Mouse (Mus musculus): ENCODE results near the gene Spon1.

The Spon1 gene

DNA sequence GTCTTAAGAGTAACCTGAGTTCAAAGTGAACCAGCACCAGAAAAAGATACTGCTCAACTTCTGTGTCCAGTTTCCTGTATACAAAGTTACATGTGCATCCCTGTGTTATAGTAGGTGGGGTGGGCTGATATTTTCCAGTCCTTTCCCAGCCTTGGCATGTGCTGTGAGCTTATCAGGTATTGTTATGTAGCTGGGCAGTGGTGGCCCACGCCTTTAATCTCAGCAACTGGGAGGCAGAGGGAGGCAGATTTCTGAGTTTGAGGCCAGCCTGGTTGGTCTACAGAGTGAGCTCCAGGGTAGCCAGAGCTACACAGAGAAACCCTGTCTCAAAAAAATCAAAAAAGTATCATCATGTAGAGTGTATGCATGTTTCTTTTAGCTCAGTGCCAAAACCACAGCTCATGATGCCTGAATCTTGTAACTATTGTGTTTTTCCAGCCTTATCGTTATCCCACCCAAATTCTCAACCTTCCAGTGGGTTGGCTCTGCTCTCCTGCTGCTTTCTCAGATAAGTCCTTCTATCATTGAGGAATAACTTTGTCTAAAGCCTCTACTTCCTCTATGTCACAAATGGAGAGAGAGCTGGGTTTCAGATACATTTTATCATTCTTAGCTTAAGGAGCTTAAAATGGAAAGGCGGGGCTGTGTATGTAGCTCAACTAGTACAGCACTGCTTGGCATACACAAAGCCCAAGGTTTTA is 137.5 kb downstream of the Spon1 start:
- DNase-seq (ENCODE audit: low spot score in 2 of 2): no peak

- no peak for DNase-seq (ENCODE audit: low spot score in 2 of 2)
Measured at GRCm38 (mm10) chr7:113903939-113904338, 138.1 kb downstream of the Spon1 start.

GRCm38 (mm10) chr7:113904348-113904895 is 138.6 kb downstream of the Spon1 start:
- DNase-seq (ENCODE audit: low spot score in 2 of 2): no peak

DNA sequence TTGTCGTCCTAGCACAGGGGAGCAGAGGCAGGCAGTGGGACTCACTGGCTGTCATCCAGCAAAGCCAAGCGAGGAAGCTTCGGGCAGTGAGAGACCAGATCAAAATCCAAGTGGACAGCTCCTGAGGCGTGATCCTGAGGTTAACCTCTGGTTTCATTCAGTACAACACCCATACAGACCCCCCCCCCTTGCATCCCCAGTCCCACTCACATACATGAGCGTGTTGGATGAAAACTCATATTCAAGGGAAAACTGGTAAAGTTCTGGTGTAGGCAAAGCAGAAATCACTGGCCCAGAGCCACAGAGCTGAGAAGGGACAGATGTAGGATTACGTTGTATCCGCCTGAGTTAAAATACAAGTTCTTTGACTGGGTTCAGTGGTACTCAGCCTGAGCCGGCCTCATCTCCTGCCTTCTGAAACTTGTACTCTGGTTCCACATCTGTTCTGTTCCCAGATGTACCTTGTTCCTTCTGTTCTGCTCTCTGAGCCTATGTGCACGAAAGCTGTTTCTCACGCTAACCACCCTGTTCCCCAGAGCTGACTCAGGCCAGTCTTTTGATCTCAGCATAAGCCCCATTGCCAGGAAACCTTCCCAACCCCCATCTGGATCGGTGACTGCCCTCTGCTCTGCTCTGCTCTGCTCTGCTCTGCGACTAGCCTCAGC is 143.5 kb downstream of the Spon1 start:
- DNase-seq (ENCODE audit: low spot score in 2 of 2): peak in 1 of 2 experiments; percentile 33

GRCm38 (mm10) chr7:113910856-113911255 is 145.1 kb downstream of the Spon1 start:
- no peak for DNase-seq (ENCODE audit: low spot score in 2 of 2)

DNA sequence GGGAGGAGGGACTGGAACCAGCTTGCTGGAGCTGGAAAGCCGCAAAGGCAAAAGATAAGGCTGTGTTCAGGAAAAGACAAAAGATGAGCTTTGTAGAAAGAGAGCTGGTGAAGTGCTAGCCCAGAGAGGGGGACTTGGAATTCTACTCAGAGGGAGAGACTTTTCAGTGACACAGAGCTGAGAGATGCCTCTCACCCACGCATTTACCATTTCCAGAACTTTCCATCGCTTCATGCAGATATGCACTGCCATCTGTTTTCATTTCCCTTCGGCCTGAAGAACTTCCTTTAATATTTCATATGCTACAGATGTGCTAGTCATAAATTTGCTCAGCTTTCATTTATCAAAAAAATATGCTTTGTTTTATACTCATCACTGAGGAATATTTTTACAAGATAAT is 150.1 kb downstream of the Spon1 start:
- peak; percentile 12 to 14 for DNase-seq (ENCODE audit: low spot score in 2 of 2)

GRCm38 (mm10) chr7:113918916-113919315 is 153.1 kb downstream of the Spon1 start:
- DNase-seq (ENCODE audit: low spot score in 2 of 2): no peak

- DNase-seq (ENCODE audit: low spot score in 2 of 2): no peak
Measured at GRCm38 (mm10) chr7:113919505-113919904, 153.7 kb downstream of the Spon1 start.

- peak; percentile 14 to 42 for DNase-seq (ENCODE audit: low spot score in 2 of 2)
Measured at GRCm38 (mm10) chr7:113920056-113920455, 154.3 kb downstream of the Spon1 start.

DNA sequence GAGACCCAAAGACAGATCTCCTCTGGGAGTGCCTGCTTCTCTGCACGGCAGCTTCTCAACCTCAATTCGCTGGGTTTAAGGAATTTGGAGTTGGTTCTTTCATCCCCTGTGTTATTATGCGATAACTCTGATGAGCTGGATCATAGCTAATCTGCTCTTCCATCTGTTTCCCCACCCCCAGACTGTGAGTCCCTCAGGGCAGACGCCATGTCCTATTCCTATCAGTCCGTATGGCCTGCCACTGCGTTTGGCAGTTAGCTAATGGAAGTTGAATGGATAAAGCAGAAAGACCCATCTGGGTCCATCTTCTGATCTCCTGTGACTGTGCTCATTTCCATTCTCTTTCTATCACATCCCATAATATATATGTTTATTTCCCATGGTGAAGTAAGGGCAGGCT is 158.8 kb downstream of the Spon1 start:
- no peak for DNase-seq (ENCODE audit: low spot score in 2 of 2)

DNA sequence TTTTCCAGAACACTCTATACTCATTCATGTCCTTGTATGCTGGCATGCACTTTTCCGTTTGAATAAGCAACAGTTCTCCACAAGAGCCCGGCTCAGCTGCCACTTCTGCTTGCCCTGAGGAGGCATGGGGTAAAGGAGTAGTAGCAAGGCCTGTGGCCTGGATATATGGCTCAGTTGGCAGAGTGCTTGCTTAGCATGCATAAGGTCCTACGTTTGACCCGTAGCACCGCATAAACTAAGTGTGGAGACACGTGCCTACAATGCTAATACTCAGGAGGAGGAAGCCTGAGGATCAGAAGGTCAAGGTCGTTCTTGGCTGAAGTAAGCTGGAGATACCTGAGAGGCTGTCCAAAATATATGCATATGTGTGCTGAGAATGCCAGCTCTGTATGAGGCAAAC is 185.1 kb downstream of the Spon1 start:
- no peak for DNase-seq (ENCODE audit: low spot score in 2 of 2)

GRCm38 (mm10) chr7:113955431-113955830 is 189.6 kb downstream of the Spon1 start:
- no peak for DNase-seq (ENCODE audit: low spot score in 2 of 2)

DNA sequence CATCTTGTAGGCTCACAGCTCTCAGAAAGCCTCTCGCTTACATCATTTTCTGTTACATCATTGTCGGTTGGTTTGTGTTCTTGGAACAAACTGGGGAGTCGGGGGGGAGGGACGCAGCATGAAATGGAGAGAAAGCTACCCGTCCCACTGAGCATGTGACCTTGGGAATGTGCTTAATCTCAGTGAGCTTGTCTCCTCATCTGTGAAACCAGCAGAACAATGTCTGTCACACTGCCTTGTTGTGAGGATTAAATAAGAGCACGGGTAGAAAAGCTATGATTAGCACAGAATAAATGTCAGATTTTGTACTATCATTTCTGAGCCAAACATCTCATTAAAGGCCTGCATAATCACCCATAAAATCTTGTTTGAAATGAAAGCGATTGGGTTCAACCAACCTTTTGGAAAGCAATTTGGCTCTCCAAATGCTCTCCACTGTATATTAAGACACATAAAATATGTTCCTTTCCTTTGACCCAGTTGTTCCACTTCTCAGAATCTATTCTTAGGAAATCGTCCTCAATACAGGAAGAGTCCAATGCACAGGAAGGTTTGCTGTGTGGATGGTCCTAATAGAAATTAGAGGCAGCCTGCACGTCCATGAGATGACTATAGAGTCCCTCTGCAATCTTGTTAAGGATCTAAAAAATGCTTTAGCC is 195.2 kb downstream of the Spon1 start:
- no peak for DNase-seq (ENCODE audit: low spot score in 2 of 2)

GRCm38 (mm10) chr7:113961500-113961895 is 195.7 kb downstream of the Spon1 start:
- peak; percentile 12 to 16 for DNase-seq (ENCODE audit: low spot score in 2 of 2)

- DNase-seq (ENCODE audit: low spot score in 2 of 2): no peak
Measured at GRCm38 (mm10) chr7:113962078-113962477, 196.3 kb downstream of the Spon1 start.

DNA sequence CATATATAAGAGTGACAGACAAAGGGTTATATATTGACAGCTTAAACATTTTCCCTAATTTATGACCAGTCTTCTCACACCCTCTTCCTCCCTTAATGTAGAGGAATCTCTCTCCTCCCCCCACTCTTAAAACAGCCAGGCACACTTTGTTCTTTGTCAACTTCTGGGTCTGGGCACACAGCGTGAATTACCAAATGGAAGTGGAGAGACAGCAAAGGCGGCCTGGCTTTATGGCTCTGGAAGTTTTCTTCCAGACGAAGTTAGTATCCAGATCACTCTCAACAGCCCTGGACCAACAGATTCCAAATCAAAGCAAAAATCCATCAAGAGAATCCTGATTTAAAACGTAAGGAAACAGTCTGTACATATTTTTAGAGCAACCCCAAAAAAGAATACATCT is 198.0 kb downstream of the Spon1 start:
- DNase-seq (ENCODE audit: low spot score in 2 of 2): no peak

GRCm38 (mm10) chr7:113965625-113966024 is 199.8 kb downstream of the Spon1 start:
- DNase-seq (ENCODE audit: low spot score in 2 of 2): no peak

DNA sequence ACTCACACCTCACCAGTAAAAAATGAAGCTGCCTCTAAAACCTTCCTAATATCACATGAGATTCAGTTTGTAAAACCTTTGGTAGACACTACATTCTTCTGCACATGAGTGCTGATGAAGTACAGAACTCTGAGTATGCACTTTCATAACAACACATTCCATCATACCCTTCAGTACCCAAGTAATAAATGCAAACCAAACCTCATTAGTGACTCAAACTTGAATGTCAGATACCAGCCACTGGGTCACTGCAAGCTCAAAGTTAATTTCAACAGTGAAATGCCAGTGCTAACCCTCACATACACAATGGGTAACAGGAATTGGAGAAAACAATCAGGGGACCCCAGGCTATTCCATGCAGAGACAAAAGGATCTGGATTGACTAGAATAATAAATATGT is 203.4 kb downstream of the Spon1 start:
- DNase-seq (ENCODE audit: low spot score in 2 of 2): no peak

- no peak for DNase-seq (ENCODE audit: low spot score in 2 of 2)
Measured at GRCm38 (mm10) chr7:113972536-113972935, 206.7 kb downstream of the Spon1 start.

DNA sequence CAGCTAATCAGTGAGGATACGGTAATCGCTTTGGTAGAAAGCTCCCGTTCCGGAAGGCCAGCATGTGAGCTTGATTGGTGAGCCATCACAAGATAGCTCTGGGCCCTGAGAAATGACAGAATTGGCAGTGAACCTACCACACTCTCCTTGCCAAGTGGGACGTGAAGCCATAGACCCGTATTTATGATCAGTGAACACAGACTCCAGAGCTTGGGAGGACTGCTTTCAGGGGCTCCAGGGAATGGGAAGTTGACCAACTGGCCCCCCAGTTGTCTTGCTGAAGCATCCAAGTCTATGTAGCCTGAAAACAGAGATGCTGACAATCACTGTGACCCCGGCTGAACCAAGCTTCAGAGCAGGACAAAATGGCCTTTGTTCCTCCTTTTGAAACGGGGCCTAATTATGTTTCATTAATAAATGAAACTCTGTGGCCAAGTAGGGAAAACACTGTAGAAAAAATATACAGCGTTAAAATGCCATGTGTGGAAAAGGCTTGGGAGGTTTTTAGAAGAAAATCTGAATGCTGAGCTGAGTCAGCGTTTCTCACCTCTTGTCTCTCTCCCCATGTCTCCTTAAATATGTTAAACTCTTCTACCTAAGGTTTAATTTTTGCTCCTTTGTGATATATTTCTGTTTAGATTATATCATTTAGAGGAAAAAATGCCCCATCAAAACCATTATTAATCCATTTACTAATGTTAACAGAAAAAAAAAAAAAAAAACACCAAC is 220.8 kb downstream of the Spon1 start:
- no peak for DNase-seq (ENCODE audit: low spot score in 2 of 2)

GRCm38 (mm10) chr7:113988156-113988555 is 222.4 kb downstream of the Spon1 start:
- no peak for DNase-seq (ENCODE audit: low spot score in 2 of 2)
